Mouse (Mus musculus): ENCODE data around the gene Pitpna. TPM values are rescaled to one million over a fixed set of nuclear protein-coding genes. Genes with fewer than 3 reads are reported as not detected.
"Not testable (repeated sequence)": the region's sequence is repeated elsewhere in the genome, so short reads cannot be mapped to it uniquely, and the experiment has no call there.

Pitpna gene
- polyA plus RNA-seq, 1 experiment from 2014 or later, result 136 TPM

DNA sequence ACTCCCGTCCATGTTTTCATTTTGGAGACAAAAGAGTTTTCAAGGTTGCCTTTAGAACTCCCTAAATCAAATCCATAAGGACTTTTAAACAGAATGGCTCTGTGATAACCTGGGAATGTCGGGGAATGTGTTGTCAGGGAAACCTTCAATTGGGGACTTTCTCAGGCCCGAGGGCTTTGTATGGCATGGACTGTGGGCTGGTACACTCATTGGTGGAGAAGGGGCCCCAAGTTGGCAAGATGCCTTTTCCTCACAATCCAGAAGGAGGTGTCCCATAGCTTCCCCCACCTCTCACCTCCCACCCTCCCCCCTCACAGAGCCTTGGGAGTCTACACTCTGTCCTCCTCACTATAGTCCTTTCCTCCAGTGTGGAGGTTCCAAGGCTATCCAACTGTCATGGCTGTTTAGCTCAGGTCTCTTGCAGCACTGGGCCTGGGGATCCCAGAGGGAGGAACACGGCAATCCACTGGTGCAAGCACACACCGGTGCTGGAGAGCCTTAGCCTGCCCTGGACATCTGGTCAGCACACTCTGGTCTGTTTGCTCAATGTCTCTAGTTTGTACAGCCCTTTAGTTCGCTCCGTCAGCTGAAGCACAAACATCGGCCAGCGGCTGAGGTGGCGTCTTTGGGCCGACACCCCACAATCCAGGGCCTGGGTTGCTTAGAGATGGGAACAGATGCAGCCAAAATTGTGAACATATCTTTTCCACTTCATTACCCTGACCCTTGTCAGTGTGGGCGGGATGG is 37.5 kb upstream of the Pitpna start:
- Histone ChIP-seq H3K9ac (no peak overlapping the region), H3K4me2 (replicated peaks) (no peak overlapping the region), H3K36me3 (replicated peaks; ENCODE audit: control insufficient read depth, insufficient read depth) (peaks cover 43% of the 10 kb centered on the region), H3K27ac (peak overlapping the region; percentile 45), H3K27me3 (ENCODE audit: control insufficient read depth, insufficient read depth, low read length) (no peaks in the 10 kb centered on the region), H3K4me1 (replicated peaks; ENCODE audit: control insufficient read depth, insufficient read depth, low read length) (peaks cover 27% of the 10 kb centered on the region; the same call in 1 of the 2 replicates), H3K9me3 (ENCODE audit: control insufficient read depth, low read length) (no peaks in the 10 kb centered on the region), H3K4me3 (replicated peaks; ENCODE audit: low read length) (no peak overlapping the region)
- ATAC-seq (ENCODE audit: low FRiP score), result peak; percentile 31; the same call in 1 of the 2 replicates
- 45% methylated on average over 12 of the region's 12 CpGs for WGBS
- DNase-seq (ENCODE audit: low spot score), result no peak

DNA sequence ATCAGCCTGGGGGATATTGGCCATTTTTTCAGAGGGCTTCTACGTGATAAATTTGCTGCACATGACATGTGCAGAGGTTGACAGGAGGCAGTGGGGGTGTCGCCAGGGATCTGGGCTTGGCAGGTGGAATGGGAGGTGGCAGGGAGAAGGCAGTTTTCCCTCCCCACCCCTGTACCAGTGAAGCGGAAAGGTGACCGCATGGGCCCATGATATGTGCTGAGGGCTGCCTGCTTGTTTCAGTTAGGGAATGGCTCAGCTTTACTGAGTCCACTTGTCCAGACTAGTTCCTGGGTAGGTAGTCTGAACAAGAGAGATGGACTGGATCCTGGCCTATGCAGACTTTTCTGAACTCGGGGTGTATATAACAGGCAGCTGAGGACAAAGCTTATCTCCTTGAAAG is 36.6 kb upstream of the Pitpna start:
- Histone ChIP-seq H3K9me3 (ENCODE audit: control insufficient read depth, low read length) (no peaks in the 10 kb centered on the region), H3K9ac (no peak overlapping the region), H3K4me2 (replicated peaks) (no peak overlapping the region), H3K4me3 (replicated peaks; ENCODE audit: low read length) (no peak overlapping the region), H3K27me3 (ENCODE audit: control insufficient read depth, insufficient read depth, low read length) (no peaks in the 10 kb centered on the region), H3K36me3 (replicated peaks; ENCODE audit: control insufficient read depth, insufficient read depth) (peaks cover 33% of the 10 kb centered on the region), H3K27ac (no peak overlapping the region), H3K4me1 (replicated peaks; ENCODE audit: control insufficient read depth, insufficient read depth, low read length) (peaks cover 27% of the 10 kb centered on the region; the same call in 1 of the 2 replicates)
- 74% methylated on average over 5 of the region's 5 CpGs for WGBS
- DNase-seq (ENCODE audit: low spot score) (no peak), ATAC-seq (ENCODE audit: low FRiP score) (no peak)

DNA sequence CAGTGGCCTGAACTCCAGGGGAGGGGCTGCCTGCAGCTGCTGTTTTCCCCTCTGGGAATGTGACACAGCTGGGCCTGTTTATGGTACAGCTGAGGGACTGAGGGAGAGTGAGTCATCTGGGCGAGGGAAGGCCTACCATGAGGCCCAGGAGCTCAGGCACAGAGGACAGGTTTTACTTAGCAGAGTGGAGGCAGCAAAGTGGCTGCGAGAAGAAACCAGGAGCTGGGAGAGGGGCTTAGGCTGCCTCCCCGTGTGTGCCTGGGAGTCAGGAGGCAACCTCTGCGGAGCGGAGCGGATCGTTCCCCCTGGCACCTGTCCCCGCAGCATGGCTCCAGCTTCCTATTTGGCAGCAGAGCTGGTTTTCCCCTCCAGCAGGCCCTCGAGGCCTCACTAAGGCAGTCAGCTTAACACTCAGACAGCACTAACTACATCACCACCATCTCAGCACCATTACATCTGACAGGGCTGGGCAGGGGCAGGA is 35.9 kb upstream of the Pitpna start:
- no peak overlapping the region for H3K4me3 ChIP-seq (replicated peaks; ENCODE audit: low read length)
- 60% methylated on average over 9 of the region's 9 CpGs for WGBS
- H3K36me3 ChIP-seq (replicated peaks; ENCODE audit: control insufficient read depth, insufficient read depth), result peaks cover 27% of the 10 kb centered on the region
- H3K9ac ChIP-seq, result no peak overlapping the region
- H3K9me3 ChIP-seq (ENCODE audit: control insufficient read depth, low read length), result no peaks in the 10 kb centered on the region
- no peaks in the 10 kb centered on the region for H3K27me3 ChIP-seq (ENCODE audit: control insufficient read depth, insufficient read depth, low read length)
- H3K27ac ChIP-seq, result 0 out of 2 replicates have a peak overlapping the region, but pooled peaks have one; percentile 10
- ATAC-seq (ENCODE audit: low FRiP score), result no peak
- no peak overlapping the region for H3K4me2 ChIP-seq (replicated peaks)
- no peak for DNase-seq (ENCODE audit: low spot score)
- H3K4me1 ChIP-seq (replicated peaks; ENCODE audit: control insufficient read depth, insufficient read depth, low read length), result peaks cover 27% of the 10 kb centered on the region; the same call in 1 of the 2 replicates

DNA sequence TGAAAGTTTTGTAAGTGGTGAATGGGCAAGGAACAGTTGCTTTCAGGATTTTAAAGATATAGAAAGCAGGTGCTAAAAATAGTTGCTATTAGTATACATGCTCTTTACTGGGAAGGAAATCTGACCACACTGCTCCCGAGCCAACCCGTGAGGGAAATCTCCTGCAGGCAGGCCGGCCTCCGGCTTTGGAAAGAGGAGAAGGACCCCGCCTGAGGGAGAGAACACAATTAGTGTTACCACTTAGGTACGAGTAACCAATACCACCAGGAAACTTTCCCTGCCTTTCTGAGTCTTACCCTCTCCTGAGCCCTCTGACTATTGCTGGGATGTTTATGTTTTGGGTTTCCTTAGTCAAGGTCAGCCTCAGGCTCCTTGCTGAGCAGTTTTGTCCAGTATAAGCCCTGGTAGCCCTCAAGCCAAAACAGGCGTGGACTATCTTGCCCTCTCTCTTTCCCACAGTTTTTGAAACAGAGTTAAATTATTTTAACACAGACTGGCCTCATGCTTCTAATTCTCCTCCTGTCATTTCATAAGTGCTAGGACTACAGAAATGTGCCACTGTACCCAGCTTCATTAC is 34.9 kb upstream of the Pitpna start:
- Histone ChIP-seq H3K27me3 (ENCODE audit: control insufficient read depth, insufficient read depth, low read length) (no peaks in the 10 kb centered on the region), H3K4me3 (replicated peaks; ENCODE audit: low read length) (no peak overlapping the region), H3K9me3 (ENCODE audit: control insufficient read depth, low read length) (no peaks in the 10 kb centered on the region), H3K4me1 (replicated peaks; ENCODE audit: control insufficient read depth, insufficient read depth, low read length) (peaks cover 27% of the 10 kb centered on the region; the same call in 1 of the 2 replicates), H3K27ac (no peak overlapping the region), H3K36me3 (replicated peaks; ENCODE audit: control insufficient read depth, insufficient read depth) (peaks cover 28% of the 10 kb centered on the region), H3K4me2 (replicated peaks) (no peak overlapping the region), H3K9ac (no peak overlapping the region)
- ATAC-seq (ENCODE audit: low FRiP score) (no peak), DNase-seq (ENCODE audit: low spot score) (no peak)
- WGBS, result 70% methylated on average over 7 of the region's 7 CpGs

DNA sequence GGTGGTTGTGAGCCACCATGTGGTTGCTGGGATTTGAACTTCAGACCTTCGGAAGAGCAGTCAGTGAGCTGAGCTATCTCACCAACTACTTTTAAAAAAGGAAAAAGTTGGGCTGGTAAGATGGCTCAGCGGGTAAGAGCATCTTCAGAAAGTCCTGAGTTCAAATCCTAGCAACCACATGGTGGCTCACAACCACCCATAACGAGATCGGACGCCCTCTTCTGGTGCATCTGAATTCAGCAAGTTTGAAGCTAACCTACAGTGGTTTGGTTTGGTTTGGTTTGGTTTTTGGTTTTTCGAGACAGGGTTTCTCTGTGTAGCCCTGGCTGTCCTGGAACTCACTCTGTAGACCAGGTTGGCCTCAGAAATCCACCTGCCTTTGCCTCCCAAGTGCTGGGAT is 31.9 kb upstream of the Pitpna start:
- not testable (repeated sequence) for H3K9me3 ChIP-seq (ENCODE audit: control insufficient read depth, low read length); H3K27me3 ChIP-seq (ENCODE audit: control insufficient read depth, insufficient read depth, low read length); H3K4me2 ChIP-seq (replicated peaks); DNase-seq (ENCODE audit: low spot score); H3K27ac ChIP-seq; H3K9ac ChIP-seq; ATAC-seq (ENCODE audit: low FRiP score); H3K4me3 ChIP-seq (replicated peaks; ENCODE audit: low read length)
- 95% methylated on average over 6 of the region's 6 CpGs for whole genome bisulfite sequencing
- H3K4me1 ChIP-seq (replicated peaks; ENCODE audit: control insufficient read depth, insufficient read depth, low read length), result 0 out of 2 replicates have a peak, but pooled peaks cover 12% of the 10 kb centered on the region
- peaks cover 23% of the 10 kb centered on the region for H3K36me3 ChIP-seq (replicated peaks; ENCODE audit: control insufficient read depth, insufficient read depth)

DNA sequence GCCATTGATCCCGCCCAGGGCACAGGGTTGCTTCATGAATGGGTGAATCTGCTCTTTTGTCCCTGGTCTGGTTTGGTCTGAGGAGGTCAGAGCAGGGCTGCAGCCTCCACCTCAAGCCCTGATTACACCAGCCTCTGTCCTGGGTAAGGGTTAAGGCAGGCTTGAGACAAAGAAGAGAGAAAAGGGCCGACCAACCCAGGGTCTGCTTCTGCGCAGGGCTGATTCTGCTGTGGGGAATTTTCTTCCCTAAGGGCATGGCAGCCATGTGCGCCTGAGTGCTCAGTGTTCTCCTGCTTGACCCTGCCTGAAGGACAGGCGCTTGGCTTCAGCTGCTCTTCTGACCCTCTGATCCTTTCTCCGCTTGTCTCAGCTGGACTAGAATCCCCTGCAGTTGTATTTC is 30.8 kb upstream of the Pitpna start:
- no peak overlapping the region for H3K4me3 ChIP-seq (replicated peaks; ENCODE audit: low read length)
- no peak for ATAC-seq (ENCODE audit: low FRiP score)

DNA sequence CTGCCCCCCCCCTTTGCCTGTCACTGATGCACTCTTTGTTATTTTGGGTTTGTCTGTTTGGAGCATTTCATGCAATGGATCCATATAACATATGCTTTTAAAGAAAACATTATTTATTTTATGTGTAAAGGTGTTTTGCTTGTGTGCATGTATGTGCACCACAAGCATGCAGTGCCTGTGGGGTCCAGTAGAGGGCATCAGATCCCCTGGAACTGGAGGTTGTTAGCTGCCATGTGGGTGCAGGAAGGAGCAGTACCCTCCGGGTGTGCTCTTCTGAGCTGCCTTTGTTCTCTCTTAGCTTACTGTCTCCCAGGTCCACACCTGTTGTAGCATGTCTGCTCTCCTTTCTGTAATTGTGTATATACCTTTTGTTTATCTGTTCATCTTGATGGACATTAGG is 29.8 kb upstream of the Pitpna start:
- Histone ChIP-seq H3K4me3 (replicated peaks; ENCODE audit: low read length) (no peak overlapping the region), H3K9me3 (ENCODE audit: control insufficient read depth, low read length) (no peaks in the 10 kb centered on the region), H3K36me3 (replicated peaks; ENCODE audit: control insufficient read depth, insufficient read depth) (peaks cover 40% of the 10 kb centered on the region), H3K27ac (no peak overlapping the region), H3K27me3 (ENCODE audit: control insufficient read depth, insufficient read depth, low read length) (no peaks in the 10 kb centered on the region), H3K4me1 (replicated peaks; ENCODE audit: control insufficient read depth, insufficient read depth, low read length) (no peaks in the 10 kb centered on the region), H3K9ac (no peak overlapping the region), H3K4me2 (replicated peaks) (no peak overlapping the region)
- no peak for DNase-seq (ENCODE audit: low spot score)
- ATAC-seq (ENCODE audit: low FRiP score), result no peak
- 96% methylated on average over 1 of the region's 1 CpGs for WGBS

More for the DNA sequence above, 30.8 kb upstream of the Pitpna start:
- no peak overlapping the region for H3K27ac ChIP-seq
- 0 out of 2 replicates have a peak, but pooled peaks cover 6% of the 10 kb centered on the region for H3K4me1 ChIP-seq (replicated peaks; ENCODE audit: control insufficient read depth, insufficient read depth, low read length)
- no peak overlapping the region for H3K4me2 ChIP-seq (replicated peaks)
- WGBS, result 75% methylated on average over 6 of the region's 6 CpGs
- H3K27me3 ChIP-seq (ENCODE audit: control insufficient read depth, insufficient read depth, low read length), result no peaks in the 10 kb centered on the region
- H3K9me3 ChIP-seq (ENCODE audit: control insufficient read depth, low read length), result no peaks in the 10 kb centered on the region
- no peak overlapping the region for H3K9ac ChIP-seq
- DNase-seq (ENCODE audit: low spot score), result no peak
- H3K36me3 ChIP-seq (replicated peaks; ENCODE audit: control insufficient read depth, insufficient read depth), result peaks cover 30% of the 10 kb centered on the region

DNA sequence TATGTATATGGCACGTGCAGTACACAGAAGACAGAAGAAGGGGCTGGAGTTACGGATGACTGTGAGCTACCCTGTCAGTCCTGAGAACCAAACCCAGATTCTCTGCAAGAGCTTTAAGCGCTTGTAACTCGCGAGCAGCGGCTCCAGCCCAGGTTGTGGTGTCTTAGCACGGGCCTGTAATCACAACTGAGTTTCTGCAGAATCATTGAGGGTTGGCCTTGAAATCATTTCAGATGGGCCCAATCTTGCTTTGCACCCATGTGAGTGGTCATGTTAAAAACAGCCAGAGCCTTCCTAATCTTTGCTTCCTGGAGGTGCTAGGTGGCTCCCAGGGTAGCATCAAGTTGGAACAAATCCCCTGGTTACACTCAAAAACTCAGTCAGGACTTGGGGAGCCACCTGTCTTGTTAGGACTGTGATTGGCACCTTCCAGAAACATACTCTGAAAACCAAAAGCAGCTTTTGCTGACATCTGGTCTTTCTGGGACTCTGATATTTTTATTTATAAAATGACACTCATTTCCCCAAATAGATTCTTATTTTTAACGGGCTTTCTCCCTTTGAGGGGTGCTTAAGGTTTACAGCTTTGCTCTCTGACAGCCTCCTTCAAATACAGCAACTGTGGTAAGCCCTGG is 27.9 kb upstream of the Pitpna start:
- no peaks in the 10 kb centered on the region for H3K9me3 ChIP-seq (ENCODE audit: control insufficient read depth, low read length)
- no peak overlapping the region for H3K27ac ChIP-seq
- peaks cover 49% of the 10 kb centered on the region for H3K36me3 ChIP-seq (replicated peaks; ENCODE audit: control insufficient read depth, insufficient read depth)
- no peaks in the 10 kb centered on the region for H3K27me3 ChIP-seq (ENCODE audit: control insufficient read depth, insufficient read depth, low read length)
- ATAC-seq (ENCODE audit: low FRiP score) (no peak), DNase-seq (ENCODE audit: low spot score) (no peak)
- H3K9ac ChIP-seq, result no peak overlapping the region
- no peak overlapping the region for H3K4me2 ChIP-seq (replicated peaks)
- 94% methylated on average over 8 of the region's 8 CpGs for WGBS
- no peaks in the 10 kb centered on the region for H3K4me1 ChIP-seq (replicated peaks; ENCODE audit: control insufficient read depth, insufficient read depth, low read length)
- no peak overlapping the region for H3K4me3 ChIP-seq (replicated peaks; ENCODE audit: low read length)
